Mouse (Mus musculus) liver, adult 2 months (tissue): ENCODE results near the gene Marveld3.

Source experiments
- CTCF ChIP-seq: fragments of 200-500 bp; IDR thresholded peaks from 2 replicates; pipeline ENCODE4 v1.5.1; 2011; ENCODE audit warnings: low read depth, low read length, control low read depth
- POLR2A ChIP-seq: fragments of 200-500 bp; IDR thresholded peaks from 2 replicates; pipeline ENCODE4 v1.6.1; 2011; ENCODE audit warnings: low read length, control low read depth; ENCODE audit not compliant: insufficient read depth; ENCODE audit errors: extremely low read depth

GRCm38 (mm10) chr8:109997381-109997780 is 35.4 kb upstream of the Marveld3 start:
- TF ChIP-seq CTCF (peak; percentile 15; the same call in 1 of the 2 replicates), POLR2A (no peak)
